8 mouse cellular contexts compared by ENCODE assay signal in the genomic region with DNA sequence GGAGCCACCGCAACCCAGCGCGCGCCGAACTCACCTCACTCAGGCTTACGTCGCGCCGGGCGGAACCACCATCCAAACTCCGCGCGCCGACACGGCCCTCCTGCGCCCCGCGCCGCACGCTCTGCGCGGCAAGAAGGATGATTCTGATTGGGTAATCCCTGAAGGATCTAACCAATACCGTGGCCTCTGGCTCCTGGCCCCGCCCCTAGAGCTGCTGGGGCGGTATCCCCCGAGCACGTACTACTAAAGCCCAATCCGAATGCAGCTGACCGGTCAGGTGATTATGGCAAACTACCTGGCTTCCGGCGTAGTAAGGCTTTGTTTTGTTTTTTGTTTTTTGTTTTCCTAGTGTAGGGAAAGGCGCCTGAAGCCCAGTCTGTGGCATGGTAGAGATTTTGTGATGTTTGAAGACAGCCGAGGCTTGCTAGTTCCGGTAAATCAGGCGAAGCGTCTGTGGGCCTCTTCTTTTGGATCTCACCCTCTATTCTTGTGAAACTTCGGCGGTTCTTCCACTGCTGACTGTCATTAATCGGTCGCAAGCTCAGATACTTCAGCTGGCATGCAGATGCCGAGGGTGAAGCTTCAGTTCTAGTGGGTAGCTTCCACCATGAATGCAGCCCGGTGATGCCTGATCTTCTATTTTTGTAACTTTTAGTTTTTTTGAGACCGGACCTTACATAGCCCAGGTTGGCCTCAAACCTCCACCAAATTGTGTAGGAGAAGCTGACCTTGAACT. TPM values are rescaled to one million over a fixed set of nuclear protein-coding genes. Genes with fewer than 3 reads are reported as not detected.
DNase-seq lines count a peak whose midpoint lies in the region; ATAC-seq lines count a peak whose summit lies in the region.

A gene (minus strand): TSS at position 111 of the 736 bp plus-strand sequence.

- H3K36me3 ChIP-seq in hindbrain, embryonic 12.5 days = no peaks in the 10 kb centered on the region

- ATAC-seq in hindbrain, embryonic 12.5 days (ENCODE audit: low FRiP score) = peak; percentile 100

- H3K27me3 ChIP-seq in hindbrain, embryonic 12.5 days = no peaks in the 10 kb centered on the region

- peak within 1 kb of the TSS; percentile 70 for H3K4me3 ChIP-seq in hindbrain, embryonic 12.5 days

- peak within 1 kb of the TSS; percentile 97 for H3K4me2 ChIP-seq in hindbrain, embryonic 12.5 days (replicated peaks)

- H3K9me3 ChIP-seq in hindbrain, embryonic 12.5 days (replicated peaks) = no peaks in the 10 kb centered on the region

- H3K4me1 ChIP-seq in hindbrain, embryonic 12.5 days = peaks cover 13% of the 10 kb centered on the region

- WGBS in hindbrain, embryonic 12.5 days = under 1% methylated on average over 43 of the region's 43 CpGs

- DNase-seq in NIH3T3 (ENCODE audit: low read depth) = peak; percentile 98
- peak; percentile 98 to 99 for DNase-seq in cerebellum, postnatal 10 days
- DNase-seq in frontal cortex, postnatal 10 days (ENCODE audit: low spot score in 2 of 2) = peak; percentile 96 to 97
- DNase-seq in layer of hippocampus, postnatal 14 days (ENCODE audit: low spot score in 2 of 2) = peak; percentile 92 to 97
- peak; percentile 96 for DNase-seq in lung, postnatal 14 days
- DNase-seq in retina, adult 2 months (ENCODE audit: low read depth, low spot score) = peak; percentile 90
- peak; percentile 96 to 97 for DNase-seq in thymus, postnatal 36 days

- H3K27ac ChIP-seq in hindbrain, embryonic 12.5 days = peak within 1 kb of the TSS; percentile 87

- H3K9ac ChIP-seq in hindbrain, embryonic 12.5 days = peak within 1 kb of the TSS; percentile 80

RNA-seq across cellular contexts. Expression of the gene that starts here (rescaled TPM):
- 24.7 and 26.0 TPM in 2 replicates for polyA plus RNA-seq in hindbrain, embryonic 12.5 days (2016; fragmentation: Nextera tagmentation; extraction: Ambion mirVana)
- total RNA-seq in layer of hippocampus, postnatal 14 days (2021) = 1 to 10 TPM; 4.6 to 6.3 TPM

Comparison
In these comparisons a context has a peak if more than half of its experiments do, and no peak if none do; other contexts are left out.
1. Peak in every context shown above with its lines: DNase-seq, ATAC-seq, H3K4me3 ChIP-seq and H3K27ac ChIP-seq.